Mouse (Mus musculus) testis, adult 2 months (tissue): Measurements from ENCODE around the gene Isg20l2.

Experiments
- CTCF ChIP-seq: fragments of 200-500 bp; IDR thresholded peaks from 2 replicates; pipeline ENCODE4 v1.5.1; 2012; ENCODE audit warnings: low read depth, mild to moderate bottlenecking, inconsistent platforms, low read length, moderate library complexity; ENCODE audit not compliant: control insufficient read depth, insufficient read depth, insufficient replicate concordance
- POLR2A ChIP-seq: fragments of 200-500 bp; IDR thresholded peaks from 2 replicates; pipeline ENCODE4 v1.6.1; 2012; ENCODE audit warnings: low read depth, mild to moderate bottlenecking, inconsistent platforms, low read length, moderate library complexity; ENCODE audit not compliant: control insufficient read depth

DNA sequence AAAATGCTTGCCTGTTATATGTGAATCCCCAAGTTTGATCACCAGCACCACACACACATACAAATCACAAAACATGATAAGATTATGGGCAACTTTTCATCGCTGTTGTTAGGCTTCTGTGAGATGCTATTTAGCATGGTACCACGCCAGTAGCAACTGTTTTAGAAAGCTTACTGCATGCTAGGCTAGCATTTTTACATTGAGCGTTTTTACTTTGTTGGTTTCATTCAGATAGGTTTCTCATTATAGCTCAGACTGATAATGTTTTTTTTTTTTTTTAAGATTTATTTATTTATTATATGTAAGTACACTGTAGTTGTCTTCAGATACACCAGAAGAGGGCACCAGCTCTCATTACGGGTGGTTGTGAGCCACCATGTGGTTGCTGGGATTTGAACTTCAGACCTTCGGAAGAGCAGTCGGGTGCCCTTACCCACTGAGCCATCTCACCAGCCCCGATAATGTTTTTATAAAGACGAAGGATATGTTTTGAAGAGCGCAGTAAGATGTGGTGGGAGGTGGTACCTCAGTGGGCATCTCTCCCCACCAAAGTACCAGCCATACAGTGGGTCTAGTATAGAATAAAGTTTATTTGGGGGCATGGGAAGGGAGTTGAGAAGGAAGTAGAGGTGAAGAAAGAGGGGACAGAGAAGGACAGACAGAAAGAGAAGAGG, 9.7 kb upstream of the Isg20l2 start:
- no peak for TF ChIP-seq POLR2A
- TF ChIP-seq CTCF, result no peak
